ENCODE assay signal across 8 mouse cellular contexts in genomic region chr7:110982764-110983163, GRCm38 (mm10). TPM values are rescaled to one million over a fixed set of nuclear protein-coding genes. Genes with fewer than 3 reads are reported as not detected.
DNase-seq lines count a peak whose midpoint lies in the region; ATAC-seq and TF ChIP-seq lines count a peak whose summit lies in the region.

No protein-coding gene starts in this region.

- H3K4me1 ChIP-seq in heart, adult 2 months (ENCODE audit: control insufficient read depth, insufficient read depth, low read length) = peaks cover 3% of the 10 kb centered on the region
- 0 out of 2 replicates have a peak, but pooled peaks cover 6% of the 10 kb centered on the region for H3K4me1 ChIP-seq in kidney, postnatal 0 days (replicated peaks; ENCODE audit: insufficient read depth, low read length)
- peaks cover 57% of the 10 kb centered on the region for H3K4me1 ChIP-seq in lung, embryonic 15.5 days

- ATAC-seq in kidney, postnatal 0 days (replicated peaks; ENCODE audit: low FRiP score, low read depth) = 0 out of 2 replicates have a peak, but pooled peaks have one; percentile 34
- no peak for ATAC-seq in lung, embryonic 15.5 days (ENCODE audit: borderline replicate concordance, extremely low read depth, low FRiP score, low TSS enrichment)

- H3K36me3 ChIP-seq in heart, adult 2 months (ENCODE audit: control insufficient read depth, insufficient read depth, low read length) = no peaks in the 10 kb centered on the region
- no peaks in the 10 kb centered on the region for H3K36me3 ChIP-seq in kidney, postnatal 0 days (ENCODE audit: insufficient read depth, low read length)
- H3K36me3 ChIP-seq in lung, embryonic 15.5 days = no peaks in the 10 kb centered on the region

- no peak for TF ChIP-seq EP300 in heart, adult 2 months (IDR thresholded peaks at IDR 0.05; ENCODE audit: insufficient read depth, low read depth, low read length)

- no peak for TF ChIP-seq POLR2A in heart, adult 2 months (IDR thresholded peaks at IDR 0.05; ENCODE audit: insufficient read depth, low read depth, low read length)

- intact Hi-C loops in heart, adult 2 months (cut with DNase I) = loop anchor here (2.0 kb wide), 1 partner anchor 32 kb away; no protein-coding TSS in a partner anchor

- no peaks in the 10 kb centered on the region for H3K79me2 ChIP-seq in heart, adult 2 months (replicated peaks; ENCODE audit: control insufficient read depth, insufficient read depth, low read length)

- H3K4me2 ChIP-seq in kidney, postnatal 0 days (ENCODE audit: low read length) = peak overlapping the region; percentile 52
- peak overlapping the region; percentile 45; the same call in 1 of the 2 replicates for H3K4me2 ChIP-seq in lung, embryonic 15.5 days

- DNase-seq in cerebellum, adult 9-10 months = peak; percentile 3
- DNase-seq in cerebellum, adult 11-12 months = no peak
- DNase-seq in urinary bladder, adult 18-20 months (ENCODE audit: low spot score in 2 of 2) = peak; percentile 25 to 28
- no peak for DNase-seq in urinary bladder, adult 2 months (ENCODE audit: low spot score)
- DNase-seq in heart, adult 2 months = peak; percentile 43 to 53
- peak; percentile 71 for DNase-seq in kidney, postnatal 0 days (ENCODE audit: low spot score)
- peak; percentile 46 for DNase-seq in thymus, postnatal 25 days

- no peaks in the 10 kb centered on the region for H3K9me3 ChIP-seq in kidney, postnatal 0 days (replicated peaks; ENCODE audit: low read length)
- no peaks in the 10 kb centered on the region for H3K9me3 ChIP-seq in lung, embryonic 15.5 days

- H3K4me3 ChIP-seq in heart, adult 2 months = no peak overlapping the region
- H3K4me3 ChIP-seq in kidney, postnatal 0 days (replicated peaks; ENCODE audit: low read depth, low read length) = no peak overlapping the region
- no peak overlapping the region for H3K4me3 ChIP-seq in lung, embryonic 15.5 days

- no peaks in the 10 kb centered on the region for H3K27me3 ChIP-seq in heart, adult 2 months (ENCODE audit: control insufficient read depth, insufficient read depth, low read length)
- no peaks in the 10 kb centered on the region for H3K27me3 ChIP-seq in kidney, postnatal 0 days (ENCODE audit: insufficient read depth, low read length)
- no peaks in the 10 kb centered on the region for H3K27me3 ChIP-seq in lung, embryonic 15.5 days

- WGBS in heart, adult 2 months = 22% methylated on average over 4 of the region's 4 CpGs
- WGBS in kidney, postnatal 0 days = 51% methylated on average over 4 of the region's 4 CpGs
- WGBS in lung, embryonic 15.5 days = 34% methylated on average over 4 of the region's 4 CpGs

- H3K9ac ChIP-seq in heart, adult 2 months (ENCODE audit: low read depth, low read length) = no peak overlapping the region
- H3K9ac ChIP-seq in kidney, postnatal 0 days (ENCODE audit: low read depth, low read length) = no peak overlapping the region
- H3K9ac ChIP-seq in lung, embryonic 15.5 days = no peak overlapping the region

- peak; percentile 74 for TF ChIP-seq CTCF in heart, adult 2 months (IDR thresholded peaks at IDR 0.05)
- peak; percentile 72 for TF ChIP-seq CTCF in kidney, postnatal 0 days (IDR thresholded peaks at IDR 0.05; ENCODE audit: low read depth)

- H3K27ac ChIP-seq in heart, adult 2 months = peak overlapping the region; percentile 74
- H3K27ac ChIP-seq in kidney, postnatal 0 days = peak overlapping the region; percentile 90
- H3K27ac ChIP-seq in lung, embryonic 15.5 days = peak overlapping the region; percentile 94

RNA-seq across cellular contexts. Expression of gene Mrvi1, which starts 0.5 kb away (rescaled TPM):
- polyA plus RNA-seq in urinary bladder, adult 2 months (2012; rRNA removed) = 109 and 197 TPM in 2 replicates
- total RNA-seq in heart, adult 2 months (2021) = 10 to 100 TPM; 16.5 to 18.7 TPM
- polyA plus RNA-seq in heart, adult 2 months (2012; rRNA removed) = 14.8 and 18.1 TPM in 2 replicates
- 9.3 and 9.5 TPM in 2 replicates for polyA plus RNA-seq in kidney, postnatal 0 days (2015; fragmentation: Nextera tagmentation; extraction: Ambion mirVana)
- 9.1 and 10.0 TPM in 2 replicates for polyA plus RNA-seq in lung, embryonic 15.5 days (2015; fragmentation: Nextera tagmentation; extraction: Ambion mirVana)

RNA-seq across cellular contexts. Expression of gene Ctr9, which starts 46.0 kb away (rescaled TPM):
- 31.3 and 33.1 TPM in 2 replicates for polyA plus RNA-seq in urinary bladder, adult 2 months (2012; rRNA removed)
- 10 to 100 TPM; 13.0 to 14.6 TPM for total RNA-seq in heart, adult 2 months (2021)
- polyA plus RNA-seq in heart, adult 2 months (2012; rRNA removed) = 5.8 and 11.1 TPM in 2 replicates
- 50.5 and 54.9 TPM in 2 replicates for polyA plus RNA-seq in kidney, postnatal 0 days (2015; fragmentation: Nextera tagmentation; extraction: Ambion mirVana)
- polyA plus RNA-seq in lung, embryonic 15.5 days (2015; fragmentation: Nextera tagmentation; extraction: Ambion mirVana) = 56.3 and 66.7 TPM in 2 replicates

Comparison
In these comparisons a context has a peak if more than half of its experiments do, and no peak if none do; other contexts are left out.
1. DNase-seq: peak in cerebellum, adult 9-10 months (single experiment), urinary bladder, adult 18-20 months (2 of 2), heart, adult 2 months (2 of 2), kidney, postnatal 0 days (single experiment) and thymus, postnatal 25 days (single experiment); none in cerebellum, adult 11-12 months (single experiment) and urinary bladder, adult 2 months (single experiment).
2. Peak in every context shown above with its lines, with median percentiles within 50 percentile points of each other: H3K27ac ChIP-seq.